Mouse (Mus musculus): ENCODE data around the gene Tfdp2.

DNA sequence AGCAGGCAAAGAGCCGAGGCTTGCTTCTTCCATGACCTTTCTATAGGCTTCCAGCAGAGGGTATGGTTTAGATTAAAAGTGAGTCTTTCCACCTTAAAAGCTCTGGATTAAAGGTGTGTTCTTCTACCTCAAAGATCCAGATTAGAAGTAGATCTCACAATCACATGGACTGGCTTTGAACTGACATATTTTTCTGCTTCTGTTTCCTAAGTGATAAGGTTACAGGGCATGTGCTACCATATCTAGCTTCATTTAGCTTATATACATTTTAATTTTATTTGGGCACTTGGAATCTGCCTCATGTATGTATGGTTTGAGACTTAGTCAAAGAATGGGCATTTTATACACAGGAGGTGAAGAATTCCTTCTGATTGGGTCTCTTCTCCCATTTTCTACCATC lies 41.3 kb downstream of the Tfdp2 start:
- TF ChIP-seq CTCF (IDR thresholded peaks at IDR 0.05; ENCODE audit: control insufficient read depth, insufficient read depth, low read length) (no peak), POLR2A (IDR thresholded peaks at IDR 0.05; ENCODE audit: borderline replicate concordance, control insufficient read depth, low read depth, low read length) (no peak)
